Mouse (Mus musculus) spleen, postnatal 36 days (tissue): ENCODE results near the gene Ptrh1.

ENCODE experiments used
- DNase-seq, 2 experiments: peaks; one replicate each; pipeline ENCODE4 v3.0.0; 2022; ENCODE audit warnings: low spot score in 2 of 2, mixed read lengths in 1 of 2

Ptrh1 gene

DNA sequence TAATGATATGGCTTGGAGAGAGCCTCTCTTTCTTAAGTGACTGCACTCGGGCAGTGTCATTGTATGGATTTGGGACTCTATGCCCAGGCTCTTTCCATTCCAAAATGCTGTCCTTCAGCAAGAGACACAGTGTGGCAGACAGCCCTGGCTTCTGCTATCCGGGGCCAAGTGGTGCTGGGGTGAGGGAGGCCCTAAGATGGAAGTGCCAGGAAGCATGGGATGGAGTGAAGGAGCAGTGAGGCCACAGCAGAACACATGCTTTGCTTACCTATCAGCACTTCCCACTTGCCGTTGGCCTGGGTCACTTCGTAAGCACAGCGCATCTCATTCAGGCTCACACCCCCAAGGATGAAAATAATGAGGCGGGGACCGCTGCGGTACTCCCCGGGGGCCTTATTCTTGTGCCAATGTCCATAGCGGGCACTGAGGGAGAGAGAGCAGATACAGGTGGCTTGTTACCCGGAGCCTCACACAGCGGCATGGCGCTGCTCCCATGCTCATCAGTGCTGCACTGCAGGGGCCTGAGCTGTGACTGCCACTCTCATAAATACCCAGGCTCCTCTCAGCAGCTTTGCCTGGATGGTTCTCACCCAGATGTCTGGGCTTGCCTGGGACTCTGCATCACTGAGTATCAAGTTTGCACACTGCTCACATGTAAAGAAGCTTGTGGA lies 20.3 kb downstream of the Ptrh1 start:
- no peak for DNase-seq

DNA sequence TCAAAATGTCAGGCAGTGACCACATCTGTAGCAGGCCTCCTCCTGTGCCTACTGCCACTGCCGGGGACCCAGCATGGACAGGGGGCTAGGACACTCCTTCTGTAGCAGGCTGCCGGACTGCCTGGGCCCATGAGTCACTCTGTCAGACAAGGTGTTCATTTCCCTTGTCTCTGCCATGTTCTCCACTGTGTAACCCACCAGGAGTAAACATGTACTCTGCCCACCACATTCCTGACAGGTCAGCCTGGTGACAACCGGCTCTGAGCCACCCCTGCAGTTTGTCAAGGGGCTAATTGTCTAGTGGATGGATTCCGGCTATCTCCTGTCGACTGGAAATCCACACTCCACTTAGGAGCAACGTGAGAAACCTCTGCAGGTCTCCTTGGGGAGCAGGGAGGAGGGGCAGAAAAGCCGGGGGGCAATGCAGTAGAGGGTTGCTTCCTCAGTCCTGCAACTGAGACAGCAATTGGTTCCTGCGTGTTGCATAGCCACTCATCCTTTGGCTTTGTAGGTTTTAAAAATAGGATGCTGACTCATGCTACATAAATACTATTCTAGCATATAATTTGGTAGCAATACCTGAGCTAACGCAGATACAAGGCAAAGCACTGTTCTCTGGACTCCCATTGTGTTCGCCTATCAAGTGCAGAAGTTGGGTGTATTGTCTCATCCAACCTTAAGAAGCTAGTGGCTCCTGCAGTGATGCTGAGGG lies 22.8 kb downstream of the Ptrh1 start:
- DNase-seq, result no peak

DNA sequence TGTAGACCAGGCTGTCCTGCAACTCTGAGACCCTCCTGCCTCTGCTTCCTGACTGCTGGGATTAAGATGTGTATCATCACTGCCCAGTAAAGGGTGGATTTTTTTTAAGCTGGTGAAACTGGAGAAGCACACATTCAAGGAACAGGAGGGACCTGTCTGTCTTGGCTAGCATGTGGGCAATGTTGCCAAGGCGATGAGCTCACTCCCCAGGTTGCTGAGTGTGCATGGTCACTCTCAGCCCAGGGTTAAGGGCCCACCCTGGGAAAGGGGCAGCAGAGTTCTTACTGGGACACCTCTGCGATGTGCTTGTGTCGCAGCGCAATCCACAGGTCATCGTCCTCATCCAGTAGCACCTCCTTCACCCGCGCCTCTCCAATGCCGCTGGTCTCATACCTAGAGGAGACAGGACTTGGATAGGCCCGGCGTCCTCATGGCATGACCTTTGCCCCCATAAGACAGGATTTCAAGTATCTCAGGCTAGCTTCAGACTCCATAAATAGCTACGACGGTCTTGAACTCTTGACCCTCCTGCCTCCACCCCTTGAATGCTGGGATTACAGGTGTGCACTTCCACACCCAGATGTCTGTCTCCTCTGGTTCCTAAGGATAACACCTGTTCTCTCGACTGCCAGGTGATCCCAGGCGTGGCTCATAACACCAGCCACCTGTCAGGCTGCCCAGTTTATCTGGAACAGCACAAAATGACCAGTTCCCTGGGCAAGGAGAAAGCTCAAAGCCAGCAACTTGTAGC lies 33.4 kb downstream of the Ptrh1 start:
- DNase-seq, result no peak

DNA sequence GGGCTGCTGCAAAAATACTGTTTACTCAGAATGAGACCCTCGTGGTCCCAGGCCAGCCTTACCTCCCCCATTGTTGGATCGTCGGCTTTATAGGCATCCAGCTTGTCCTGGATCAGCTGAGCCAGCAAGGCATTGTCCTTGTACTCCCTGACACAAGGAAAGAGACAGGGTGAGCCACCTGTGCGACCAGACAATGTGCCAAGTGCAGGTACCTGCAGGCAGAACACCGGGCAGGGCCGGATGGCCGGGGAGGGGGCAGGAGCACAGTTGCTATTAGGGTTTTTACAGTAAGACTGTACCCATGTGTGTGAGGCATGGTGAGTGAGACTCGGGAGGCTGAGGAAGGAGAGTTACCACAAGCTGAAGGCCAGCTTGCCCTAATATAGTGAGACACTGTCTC lies 36.4 kb downstream of the Ptrh1 start:
- no peak for DNase-seq

DNA sequence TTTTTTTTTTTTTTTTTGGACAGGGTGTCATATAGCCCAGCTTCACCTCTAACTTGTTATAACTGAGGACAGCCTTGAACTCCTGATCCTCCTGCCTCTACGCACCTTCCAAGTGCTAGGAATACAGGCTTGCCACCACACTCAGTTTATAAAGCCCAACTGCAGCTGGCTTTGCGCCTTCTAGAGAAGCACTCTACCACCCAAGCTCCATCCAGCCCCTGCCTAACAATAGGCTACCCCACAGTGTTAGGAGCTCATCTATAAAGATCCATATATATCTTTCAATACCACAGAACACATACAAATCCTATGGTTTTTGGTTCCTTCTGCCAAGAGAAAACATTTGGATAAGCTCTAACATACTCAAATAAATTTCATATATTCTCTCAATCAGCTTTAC lies 40.9 kb downstream of the Ptrh1 start:
- no peak for DNase-seq

DNA sequence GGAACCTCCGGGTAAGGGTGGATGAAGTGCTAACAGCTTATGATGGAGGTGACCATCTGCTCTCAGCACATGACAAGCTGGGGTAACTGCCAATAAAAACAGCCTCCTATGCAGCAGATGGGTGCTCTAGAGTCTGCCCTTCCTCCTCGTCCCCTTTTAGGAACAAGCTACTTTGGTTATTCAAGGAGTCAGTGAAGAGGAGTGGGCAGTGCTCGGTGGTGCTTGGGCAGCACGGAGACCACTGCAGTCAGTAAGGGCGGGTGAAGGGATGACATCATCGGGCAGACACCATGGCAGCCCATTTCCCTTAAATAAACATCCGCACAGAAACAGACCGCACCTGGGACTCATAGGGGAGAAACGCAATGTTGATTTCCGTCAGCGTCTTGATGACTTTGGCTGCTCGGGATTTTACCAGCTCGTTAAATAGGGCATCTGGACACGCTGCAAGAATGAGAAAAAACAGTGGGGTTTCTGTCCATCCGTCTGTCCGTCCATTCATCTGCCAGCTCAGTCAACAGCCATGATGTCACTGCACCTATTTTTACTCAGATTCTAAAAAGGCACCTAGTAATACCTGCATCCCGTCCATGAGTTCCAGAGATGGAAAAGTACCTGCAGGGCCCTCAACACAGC lies 41.5 kb downstream of the Ptrh1 start:
- DNase-seq, result no peak

DNA sequence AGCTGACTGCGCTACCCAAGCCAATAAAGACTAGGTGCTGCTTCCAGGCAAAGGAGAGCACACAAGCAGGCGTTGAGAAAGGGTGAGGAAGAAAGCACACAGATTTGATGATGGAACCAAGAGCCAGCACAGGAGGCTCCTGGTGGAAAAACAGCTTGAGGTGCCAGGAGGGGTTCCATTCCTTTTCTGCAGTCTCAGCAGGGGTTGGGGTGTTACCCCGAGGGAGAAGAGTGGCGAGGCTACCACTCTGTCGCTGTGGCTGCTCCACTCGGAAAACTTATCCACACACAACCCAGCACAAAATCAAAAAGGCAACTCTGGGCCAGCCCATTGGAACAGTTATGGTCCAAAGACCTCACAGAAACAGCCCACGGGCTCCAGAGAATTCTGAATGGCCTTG lies 42.0 kb downstream of the Ptrh1 start:
- no peak for DNase-seq

DNA sequence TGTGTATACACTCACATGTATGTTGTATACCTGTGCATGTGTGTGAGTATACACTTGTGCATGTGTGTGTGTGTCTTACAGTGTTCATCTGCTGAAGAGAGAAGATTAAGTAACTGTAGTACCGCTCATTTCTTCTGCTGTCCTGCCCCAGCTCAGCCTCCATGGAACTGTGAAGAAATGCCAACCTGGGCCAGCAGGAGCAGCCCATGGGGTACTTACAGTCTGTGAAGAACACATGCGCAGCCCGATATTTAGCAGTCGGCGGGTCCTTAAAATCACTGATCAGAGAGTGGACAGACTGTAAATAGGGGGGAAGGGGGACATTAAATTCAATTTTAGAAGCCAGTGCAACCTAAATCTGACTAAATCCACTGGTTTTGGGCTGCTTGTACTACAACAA lies 42.6 kb downstream of the Ptrh1 start:
- no peak for DNase-seq

DNA sequence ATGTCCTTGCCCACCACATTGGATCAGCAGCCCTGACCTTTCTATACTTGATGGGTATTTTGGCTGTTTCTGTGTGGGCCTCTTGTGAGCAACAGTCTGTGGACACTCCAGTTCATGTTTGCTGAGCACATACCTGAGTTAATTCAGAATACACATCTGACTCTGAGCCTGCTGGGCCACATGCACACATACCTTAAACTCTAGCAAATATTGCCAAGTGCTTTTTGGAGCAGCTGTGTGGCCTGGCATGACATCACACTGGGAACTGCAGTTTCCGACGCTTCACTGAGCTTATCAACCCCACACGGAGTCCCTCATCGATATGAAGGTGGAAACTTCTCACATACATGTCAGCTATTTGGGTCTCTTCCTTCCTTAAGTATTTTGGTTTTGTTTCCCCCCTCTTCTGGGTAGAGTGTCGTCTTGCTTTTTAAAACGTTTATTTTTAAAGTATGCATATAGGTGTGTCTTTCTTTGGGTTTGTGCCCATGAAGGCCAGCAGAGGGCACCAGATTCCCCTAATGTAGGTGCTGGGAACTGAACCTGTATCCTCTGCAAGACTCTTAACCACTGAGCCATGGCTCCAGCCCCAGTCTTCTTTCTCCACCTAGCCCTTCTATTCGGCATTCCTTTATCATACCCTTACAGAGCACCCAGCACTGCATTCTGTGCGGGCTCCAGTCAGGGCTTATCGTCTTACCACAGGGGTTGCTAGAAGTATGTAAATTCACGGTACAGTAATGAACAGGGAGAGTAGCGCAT lies 45.6 kb downstream of the Ptrh1 start:
- DNase-seq, result peak; percentile 38 to 48

DNA sequence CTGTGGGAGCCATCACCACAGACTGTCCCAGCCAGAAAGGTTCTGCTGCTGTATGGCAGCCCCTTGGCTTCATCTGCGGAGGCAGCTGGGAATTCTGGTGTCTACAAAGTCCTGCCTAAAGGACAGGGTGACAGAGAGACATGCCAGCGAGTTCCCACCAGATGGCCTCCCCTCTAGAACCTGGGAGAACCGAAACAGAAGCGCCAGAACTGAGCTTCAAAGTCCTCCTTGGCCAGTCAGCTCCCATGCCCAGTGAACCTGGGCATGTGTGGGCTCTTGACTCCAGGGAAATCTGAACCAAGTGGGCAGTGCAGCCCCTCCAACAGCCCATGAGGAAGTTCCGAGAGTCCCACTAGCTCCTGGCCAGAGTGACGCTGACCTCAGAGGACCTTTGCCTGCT lies 47.1 kb downstream of the Ptrh1 start:
- no peak for DNase-seq

DNA sequence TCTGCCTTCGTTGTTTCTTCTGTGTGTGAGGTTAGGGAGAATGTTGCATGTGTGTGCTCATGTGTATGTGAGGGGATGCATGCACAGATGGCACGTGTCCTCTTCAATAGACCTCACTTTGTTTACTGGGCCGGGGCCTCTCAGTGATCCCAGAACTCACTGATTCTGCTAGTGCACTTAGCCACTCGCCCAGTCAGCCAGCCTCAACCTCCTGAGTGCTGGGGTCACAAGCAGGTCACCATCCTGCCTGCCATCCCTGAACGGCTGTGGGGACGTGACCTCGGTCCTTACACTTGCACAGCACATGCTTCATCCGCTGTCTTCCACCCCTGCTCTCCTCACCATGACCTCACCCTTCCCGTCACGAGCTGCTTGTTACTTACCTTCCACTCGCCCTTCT lies 47.6 kb downstream of the Ptrh1 start:
- DNase-seq, result peak; percentile 10 to 14

DNA sequence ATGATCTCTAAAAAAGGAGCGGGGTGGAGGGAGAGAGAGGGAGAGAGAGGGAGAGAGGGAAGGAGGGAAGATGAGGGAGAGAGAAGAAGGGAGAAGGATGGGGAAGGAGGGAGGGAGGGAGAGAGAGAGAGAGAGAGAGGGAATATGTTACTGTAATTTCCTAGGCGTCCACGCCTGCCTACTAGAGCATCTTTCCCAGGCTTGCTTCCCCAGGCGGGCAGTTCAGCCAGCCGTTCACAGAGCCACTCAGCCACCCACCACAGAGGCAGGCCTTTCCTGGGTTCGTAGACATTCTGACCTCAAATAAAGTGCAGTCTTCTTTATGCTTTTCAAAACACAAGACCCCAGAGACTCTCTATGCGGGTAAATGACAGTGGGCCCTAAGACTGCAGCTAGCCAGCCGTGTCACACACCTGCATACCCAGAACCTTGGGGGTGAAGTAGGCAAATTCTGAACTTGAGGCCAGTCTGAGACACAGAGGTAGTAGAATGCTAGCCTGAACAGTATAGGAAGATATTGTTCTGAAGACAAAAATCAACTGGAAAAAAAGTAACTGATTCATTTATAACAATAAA lies 48.1 kb downstream of the Ptrh1 start:
- peak; percentile 59 to 67 for DNase-seq

DNA sequence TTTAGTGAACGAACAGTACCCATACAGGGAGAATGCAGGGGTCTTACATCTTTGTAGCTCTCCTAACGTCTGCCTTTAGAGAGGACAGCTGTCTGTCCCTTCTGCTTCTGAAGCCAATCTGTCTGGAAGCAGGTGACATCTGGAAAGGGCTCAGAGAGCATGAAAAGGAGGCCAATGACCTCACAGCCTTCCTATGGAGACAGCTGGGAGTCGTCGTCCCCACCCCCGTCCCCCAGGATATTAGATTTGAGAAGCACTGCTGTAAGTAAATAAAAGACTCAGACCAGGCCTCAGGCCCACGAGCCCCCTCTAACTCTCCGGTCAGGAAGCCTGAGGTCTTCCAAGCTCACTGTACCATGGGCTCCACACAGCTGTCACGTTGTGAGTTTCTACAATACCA lies 48.6 kb downstream of the Ptrh1 start:
- peak; percentile 4 to 11 for DNase-seq

DNA sequence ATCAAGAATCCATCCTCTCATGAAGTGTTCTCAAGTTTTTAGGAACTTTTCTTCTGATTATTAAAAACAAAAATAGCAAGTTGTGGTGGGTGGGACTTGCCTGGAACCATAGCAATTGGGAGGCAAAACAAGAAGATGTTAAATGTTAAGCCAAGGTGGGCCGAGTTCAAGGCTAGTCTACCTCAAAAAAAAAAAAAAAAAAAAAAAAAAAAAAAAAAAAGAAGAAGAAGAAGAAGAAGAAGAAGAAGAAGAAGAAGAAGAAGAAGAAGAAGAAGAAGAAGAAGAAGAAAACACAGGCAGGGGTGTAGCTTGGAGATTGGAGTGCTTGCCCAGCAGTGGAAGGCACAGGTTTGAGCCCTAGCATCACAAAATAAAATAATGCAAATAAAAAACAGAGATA lies 49.2 kb downstream of the Ptrh1 start:
- no peak for DNase-seq

DNA sequence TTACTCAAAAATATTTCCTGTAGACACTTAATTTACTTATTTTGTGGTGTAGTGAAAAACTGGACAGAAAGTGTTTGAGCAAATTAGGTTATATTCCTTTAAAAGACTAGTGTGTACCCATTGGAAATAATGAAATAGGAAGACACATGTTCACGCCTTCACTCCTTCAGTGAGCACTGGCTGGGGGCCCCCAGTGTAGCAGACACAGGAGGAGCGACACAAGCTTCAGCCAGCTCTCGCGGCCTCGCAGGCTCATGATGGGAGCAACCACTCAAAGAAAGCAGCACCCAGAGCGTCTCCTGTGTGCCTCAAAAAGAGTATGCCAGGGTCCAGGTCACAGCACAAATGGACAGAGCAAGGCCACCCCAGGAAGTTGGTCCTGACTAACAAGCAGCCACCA lies 50.2 kb downstream of the Ptrh1 start:
- DNase-seq, result no peak
